Mouse (Mus musculus) forebrain, embryonic 16.5 days (tissue): ENCODE measurements around the gene Itgb5. TPM values are rescaled to one million over a fixed set of nuclear protein-coding genes. Genes with fewer than 3 reads are reported as not detected.
A peak's percentile ranks its signal among the peaks of the same experiment; 100 is the strongest.

Source experiments
- ATAC-seq: fragments of 200-750 bp; cut with Nextera tagmentation; 2 replicates; pipeline ENCODE4 v1.8.0; 2017; ENCODE audit warnings: mild to moderate bottlenecking, moderate library complexity
- H3K27ac ChIP-seq: fragments of 300-500 bp; sonication (generic); 2 replicates; pipeline ENCODE4 v1.5.1; 2014; ENCODE audit warnings: low read length, control low read depth
- H3K27me3 ChIP-seq: fragments of 300-500 bp; sonication (generic); replicated peaks from 2 replicates; pipeline ENCODE4 v1.6.1; 2014; ENCODE audit warnings: low read length; ENCODE audit not compliant: control insufficient read depth, insufficient read depth
- H3K36me3 ChIP-seq: fragments of 300-500 bp; sonication (generic); 2 replicates; pipeline ENCODE4 v1.6.1; 2014; ENCODE audit not compliant: control insufficient read depth, insufficient read depth
- H3K4me1 ChIP-seq: fragments of 300-500 bp; sonication (generic); replicated peaks from 2 replicates; pipeline ENCODE4 v1.6.1; 2014; ENCODE audit warnings: low read length; ENCODE audit not compliant: control insufficient read depth, insufficient read depth
- H3K4me2 ChIP-seq: fragments of 300-500 bp; sonication (generic); 2 replicates; pipeline ENCODE4 v1.6.1; 2014; ENCODE audit warnings: mild to moderate bottlenecking, low read length, control low read depth
- H3K4me3 ChIP-seq: fragments of 300-500 bp; sonication (generic); replicated peaks from 2 replicates; pipeline ENCODE4 v1.5.1; 2014; ENCODE audit warnings: mild to moderate bottlenecking, low read length, control low read depth
- H3K9ac ChIP-seq: fragments of 300-500 bp; sonication (generic); replicated peaks from 2 replicates; pipeline ENCODE4 v1.6.1; 2014; ENCODE audit warnings: low read depth, low read length, control low read depth
- H3K9me3 ChIP-seq: fragments of 300-500 bp; sonication (generic); 2 replicates; pipeline ENCODE4 v1.6.1; 2016; ENCODE audit warnings: low read length; ENCODE audit not compliant: control insufficient read depth
- WGBS: fragments of 180-500 bp; shearing (Covaris S2); extraction: QIAGEN DNeasy Blood & Tissue Kit; methylation state at CpG from one replicate; pipeline ENCODE4 v1.1.7; 2014; 5-methylcytosine and 5-hydroxymethylcytosine counted together
- polyA plus RNA-seq: library from polyadenylated mRNA; unstranded; fragments of >200 nt; fragmentation: Nextera tagmentation; extraction: Ambion mirVana; gene quantifications from 2 replicates; pipeline ENCODE4 v1.2.1, GENCODE M21; 2015

The Itgb5 gene
- polyA plus RNA-seq, 1 experiment from 2014 or later: 7.7 TPM

GRCm38 (mm10) chr16:33939636-33940035 is 110.2 kb downstream of the Itgb5 start:
- H3K9me3 ChIP-seq: no peaks in the 10 kb centered on the region
- no peak overlapping the region for H3K9ac ChIP-seq
- no peak overlapping the region for H3K27ac ChIP-seq
- H3K36me3 ChIP-seq: no peaks in the 10 kb centered on the region
- 80% methylated on average over 9 of the region's 9 CpGs for WGBS
- no peak overlapping the region for H3K4me3 ChIP-seq
- no peak for ATAC-seq
- peaks cover 17% of the 10 kb centered on the region for H3K4me1 ChIP-seq
- no peaks in the 10 kb centered on the region for H3K27me3 ChIP-seq
- H3K4me2 ChIP-seq: no peak overlapping the region

- Histone ChIP-seq H3K27me3 (no peaks in the 10 kb centered on the region), H3K27ac (no peak overlapping the region), H3K9me3 (no peaks in the 10 kb centered on the region), H3K9ac (no peak overlapping the region), H3K36me3 (no peaks in the 10 kb centered on the region), H3K4me1 (peaks cover 12% of the 10 kb centered on the region), H3K4me2 (no peak overlapping the region), H3K4me3 (no peak overlapping the region)
- WGBS: 87% methylated on average over 5 of the region's 5 CpGs
- no peak for ATAC-seq
Measured at GRCm38 (mm10) chr16:33940095-33940494, 110.6 kb downstream of the Itgb5 start.

- H3K4me2 ChIP-seq: no peak overlapping the region
- H3K9ac ChIP-seq: no peak overlapping the region
- no peak overlapping the region for H3K27ac ChIP-seq
- peak; percentile 47; the same call in 1 of the 2 replicates for ATAC-seq
- no peaks in the 10 kb centered on the region for H3K9me3 ChIP-seq
- H3K4me3 ChIP-seq: no peak overlapping the region
- H3K36me3 ChIP-seq: no peaks in the 10 kb centered on the region
- WGBS: 45% methylated on average over 11 of the region's 11 CpGs
- peaks cover 12% of the 10 kb centered on the region for H3K4me1 ChIP-seq
- no peaks in the 10 kb centered on the region for H3K27me3 ChIP-seq
Measured at GRCm38 (mm10) chr16:33941271-33941781, 111.9 kb downstream of the Itgb5 start.

- no peak overlapping the region for H3K4me2 ChIP-seq
- no peaks in the 10 kb centered on the region for H3K9me3 ChIP-seq
- H3K27me3 ChIP-seq: no peaks in the 10 kb centered on the region
- ATAC-seq: no peak
- H3K4me1 ChIP-seq: peaks cover 12% of the 10 kb centered on the region
- no peak overlapping the region for H3K9ac ChIP-seq
- no peak overlapping the region for H3K4me3 ChIP-seq
- WGBS: 65% methylated on average over 11 of the region's 11 CpGs
- H3K27ac ChIP-seq: no peak overlapping the region
- no peaks in the 10 kb centered on the region for H3K36me3 ChIP-seq
Measured at GRCm38 (mm10) chr16:33942341-33942740, 112.9 kb downstream of the Itgb5 start.

GRCm38 (mm10) chr16:33943388-33943787 is 113.9 kb downstream of the Itgb5 start:
- H3K4me1 ChIP-seq: peaks cover 12% of the 10 kb centered on the region
- 96% methylated on average over 6 of the region's 6 CpGs for WGBS
- no peak for ATAC-seq
- H3K9ac ChIP-seq: no peak overlapping the region
- no peak overlapping the region for H3K27ac ChIP-seq
- H3K36me3 ChIP-seq: no peaks in the 10 kb centered on the region
- no peaks in the 10 kb centered on the region for H3K27me3 ChIP-seq
- H3K4me3 ChIP-seq: no peak overlapping the region
- no peak overlapping the region for H3K4me2 ChIP-seq
- H3K9me3 ChIP-seq: no peaks in the 10 kb centered on the region

GRCm38 (mm10) chr16:33944126-33944525 is 114.7 kb downstream of the Itgb5 start:
- Histone ChIP-seq H3K4me3 (no peak overlapping the region), H3K36me3 (no peaks in the 10 kb centered on the region), H3K27me3 (no peaks in the 10 kb centered on the region), H3K27ac (no peak overlapping the region), H3K4me1 (peaks cover 12% of the 10 kb centered on the region), H3K4me2 (no peak overlapping the region), H3K9me3 (no peaks in the 10 kb centered on the region), H3K9ac (no peak overlapping the region)
- no peak for ATAC-seq
- WGBS: 78% methylated on average over 4 of the region's 4 CpGs

- no peaks in the 10 kb centered on the region for H3K27me3 ChIP-seq
- no peak overlapping the region for H3K4me3 ChIP-seq
- no peak overlapping the region for H3K4me2 ChIP-seq
- H3K9me3 ChIP-seq: no peaks in the 10 kb centered on the region
- ATAC-seq: no peak
- peaks cover 12% of the 10 kb centered on the region for H3K4me1 ChIP-seq
- WGBS: 69% methylated on average over 6 of the region's 6 CpGs
- no peaks in the 10 kb centered on the region for H3K36me3 ChIP-seq
- H3K9ac ChIP-seq: no peak overlapping the region
- no peak overlapping the region for H3K27ac ChIP-seq
Measured at GRCm38 (mm10) chr16:33944772-33945171, 115.3 kb downstream of the Itgb5 start.

GRCm38 (mm10) chr16:33946021-33946420 is 116.6 kb downstream of the Itgb5 start:
- Histone ChIP-seq H3K9me3 (no peaks in the 10 kb centered on the region), H3K36me3 (no peaks in the 10 kb centered on the region), H3K4me2 (no peak overlapping the region), H3K4me1 (peaks cover 8% of the 10 kb centered on the region), H3K27me3 (no peaks in the 10 kb centered on the region), H3K9ac (no peak overlapping the region), H3K4me3 (no peak overlapping the region), H3K27ac (no peak overlapping the region)
- WGBS: 73% methylated on average over 7 of the region's 7 CpGs
- ATAC-seq: no peak

- no peak for ATAC-seq
- Histone ChIP-seq H3K27ac (no peak overlapping the region), H3K9me3 (no peaks in the 10 kb centered on the region), H3K9ac (no peak overlapping the region), H3K4me1 (no peaks in the 10 kb centered on the region), H3K27me3 (no peaks in the 10 kb centered on the region), H3K4me2 (no peak overlapping the region), H3K4me3 (no peak overlapping the region), H3K36me3 (no peaks in the 10 kb centered on the region)
- 73% methylated on average over 17 of the region's 17 CpGs for WGBS
Measured at GRCm38 (mm10) chr16:33947664-33948571, 118.5 kb downstream of the Itgb5 start.
